Mouse (Mus musculus) retina, embryonic 14.5 days (tissue): Measurements from ENCODE around the gene Necap1.

ENCODE experiments used
- DNase-seq: peaks from one replicate; pipeline ENCODE4 v3.0.0-alpha.2; 2015; ENCODE audit warnings: low spot score

Necap1 gene

GRCm38 (mm10) chr6:122873871-122874719 is at the start of gene Necap1:
Necap1 (plus strand) TSS chr6:122874474.
- peak; percentile 98 for DNase-seq

- no peak for DNase-seq
These were observed 49.1 kb upstream of the Necap1 start for GRCm38 (mm10) chr6:122825166-122825565.

DNA sequence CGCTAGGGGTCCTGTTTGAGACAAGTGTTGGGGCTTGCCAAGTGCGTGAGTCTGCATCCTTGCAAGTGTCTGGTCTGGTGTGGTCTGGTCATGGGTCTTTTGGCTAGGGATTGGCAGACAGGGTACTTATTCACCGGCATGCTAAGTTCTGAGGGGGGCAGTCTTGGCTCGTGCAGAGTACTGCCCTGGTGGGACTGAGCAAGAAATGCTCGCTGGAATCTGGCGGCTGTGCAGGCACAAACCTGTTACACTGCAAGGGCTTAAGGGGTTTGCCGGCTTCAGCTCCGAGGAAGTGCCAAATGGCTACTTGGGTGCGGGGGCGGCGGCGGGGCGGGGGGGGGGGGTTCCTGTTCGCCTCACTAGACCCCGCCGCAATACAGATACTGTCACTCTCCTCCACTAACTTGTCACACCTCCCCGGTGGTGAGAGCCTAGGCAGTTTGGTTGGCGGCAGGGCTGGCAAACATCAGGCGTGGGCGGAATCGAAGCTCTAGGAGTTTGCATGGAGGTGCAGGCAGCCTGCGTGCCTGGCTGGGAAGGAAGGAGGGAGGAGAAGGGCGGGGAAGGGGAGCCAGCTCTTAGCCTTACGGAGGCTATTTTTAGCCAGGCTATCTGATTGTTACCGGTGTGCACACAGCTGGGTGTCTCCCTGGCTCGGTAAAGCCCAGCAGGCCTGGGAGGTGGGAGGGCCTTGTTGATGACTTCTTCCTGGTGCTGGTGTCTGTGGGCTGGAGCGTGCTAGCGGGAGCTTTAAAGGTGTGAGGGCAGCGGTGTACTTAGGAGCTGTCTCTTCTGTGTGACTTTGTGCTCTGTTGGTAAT is 48.1 kb upstream of the Necap1 start:
- peak; percentile 53 for DNase-seq

- peak; percentile 58 for DNase-seq
These were observed 46.2 kb upstream of the Necap1 start for GRCm38 (mm10) chr6:122828086-122828485.

DNA sequence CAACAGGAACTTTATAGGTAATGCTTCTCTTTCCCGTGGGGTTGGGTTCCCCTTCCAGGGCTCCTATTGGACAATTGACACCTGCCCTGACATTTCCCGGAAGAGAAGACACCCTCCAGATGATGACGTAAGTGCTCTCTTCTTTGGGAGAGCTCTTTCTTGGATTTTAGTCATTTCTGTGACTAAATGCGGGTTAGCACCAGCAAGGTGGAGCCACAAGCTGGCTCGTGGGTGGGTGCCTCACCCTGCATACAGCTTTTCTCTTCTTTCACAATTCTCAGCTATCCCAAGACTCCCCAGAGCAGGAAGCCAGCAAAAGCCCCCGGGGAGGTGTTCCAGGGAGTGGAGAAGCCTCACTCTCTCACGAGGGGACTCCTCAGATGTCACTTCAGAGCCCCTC is 41.4 kb upstream of the Necap1 start:
- DNase-seq = no peak

DNA sequence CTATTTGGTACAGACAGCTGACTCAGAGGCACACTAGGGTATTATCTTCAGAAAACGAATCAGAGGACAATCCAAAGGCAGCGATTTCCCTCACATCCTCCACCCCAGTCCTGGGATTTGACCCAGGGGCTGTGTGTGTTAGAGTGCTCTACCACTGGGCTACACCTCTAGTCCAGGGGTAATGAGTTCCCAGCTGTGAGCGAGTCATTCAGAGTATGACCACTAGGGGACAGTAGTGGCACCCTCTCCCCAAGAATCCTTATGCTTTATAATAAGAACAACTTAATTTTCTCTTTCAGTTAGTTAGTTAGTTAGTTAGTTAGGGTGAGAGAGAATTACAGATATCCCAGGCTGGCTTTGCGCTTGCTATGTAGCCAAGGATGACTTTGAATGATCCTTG is 39.9 kb upstream of the Necap1 start:
- DNase-seq = peak; percentile 56

- no peak for DNase-seq
These were observed 37.3 kb upstream of the Necap1 start for GRCm38 (mm10) chr6:122836974-122837373.

DNA sequence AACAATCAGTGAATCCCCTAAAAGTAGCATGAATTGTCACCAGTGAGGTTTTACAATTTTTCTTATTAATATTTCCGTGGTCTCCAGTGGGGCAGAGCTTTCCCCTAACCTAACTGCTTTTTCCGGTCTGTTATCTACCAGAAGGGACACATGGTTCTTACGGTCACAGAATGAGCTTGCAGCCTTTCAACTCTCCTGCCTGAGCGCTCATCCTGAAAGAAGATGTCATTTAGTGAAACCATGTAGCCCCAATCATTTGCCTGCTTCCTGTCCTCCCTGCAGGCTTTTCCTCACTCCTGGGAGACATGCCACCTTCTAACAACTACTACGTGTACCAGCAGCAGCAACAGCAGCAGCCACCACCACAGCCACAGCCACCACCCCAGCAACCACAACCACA is 36.7 kb upstream of the Necap1 start:
- no peak for DNase-seq

DNA sequence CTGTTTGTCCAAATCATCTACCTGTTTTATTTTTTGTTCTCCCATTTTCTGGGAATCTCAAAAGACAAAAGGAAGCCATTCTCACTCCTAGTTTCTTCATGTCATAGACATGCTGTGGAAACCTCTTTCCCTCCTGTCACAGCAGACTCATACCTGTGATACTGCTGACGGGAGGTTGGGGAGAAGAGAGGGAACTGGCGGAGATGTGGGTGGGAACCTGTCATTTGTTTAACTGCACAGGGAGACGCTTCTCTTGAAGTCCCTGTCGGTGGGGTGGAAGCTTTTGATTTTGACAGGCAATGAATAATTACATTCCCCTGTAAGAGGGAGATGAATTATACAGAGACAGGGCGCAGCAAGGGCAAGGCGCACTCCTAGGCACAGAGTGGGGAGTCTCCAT is 30.5 kb upstream of the Necap1 start:
- DNase-seq = no peak

DNA sequence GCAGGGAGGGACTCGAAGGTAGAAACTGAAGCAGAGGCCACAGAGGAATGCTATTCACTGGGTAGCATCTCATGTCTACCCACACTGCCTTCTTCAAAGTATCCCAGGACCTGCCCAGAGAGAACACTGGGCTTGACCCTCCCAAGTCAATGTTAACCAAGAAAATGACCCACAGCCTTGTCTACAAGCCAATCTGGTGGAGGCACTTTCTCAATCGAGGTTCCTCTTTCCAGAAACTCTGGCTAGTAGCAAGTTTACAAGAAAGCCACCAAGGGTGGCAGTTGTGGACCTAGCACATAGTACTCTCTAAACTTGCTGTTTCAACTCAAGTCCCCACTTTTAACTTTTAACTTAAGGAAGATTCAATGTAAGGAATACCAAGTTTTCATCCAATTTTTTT is 21.6 kb upstream of the Necap1 start:
- no peak for DNase-seq

- DNase-seq = no peak
These were observed 19.7 kb upstream of the Necap1 start for GRCm38 (mm10) chr6:122854552-122854951.

DNA sequence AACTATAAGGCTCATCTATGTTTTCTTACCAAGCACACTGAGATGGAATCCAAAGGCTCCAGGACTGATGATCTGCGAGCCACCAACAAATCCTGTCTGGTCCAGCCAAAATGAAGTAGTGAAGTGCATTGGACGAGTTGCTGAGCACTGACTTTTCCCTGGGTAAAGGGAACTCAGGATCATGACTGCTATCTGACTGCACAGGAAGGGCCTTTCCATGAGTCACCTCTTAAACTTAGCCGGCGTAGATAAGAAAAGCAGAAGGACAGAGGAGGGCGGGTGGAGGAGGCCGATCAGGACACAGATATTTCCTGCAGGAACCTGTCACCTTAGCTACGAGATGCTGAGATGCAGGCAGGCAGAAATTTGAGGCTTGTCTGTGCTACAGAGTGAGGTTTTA is 18.3 kb upstream of the Necap1 start, which contains the start of gene C3ar1:
C3ar1 (minus strand) TSS at position 207 of the 400 bp plus-strand sequence.
- no peak for DNase-seq

GRCm38 (mm10) chr6:122862434-122862833 is 11.8 kb upstream of the Necap1 start:
- DNase-seq = no peak

DNA sequence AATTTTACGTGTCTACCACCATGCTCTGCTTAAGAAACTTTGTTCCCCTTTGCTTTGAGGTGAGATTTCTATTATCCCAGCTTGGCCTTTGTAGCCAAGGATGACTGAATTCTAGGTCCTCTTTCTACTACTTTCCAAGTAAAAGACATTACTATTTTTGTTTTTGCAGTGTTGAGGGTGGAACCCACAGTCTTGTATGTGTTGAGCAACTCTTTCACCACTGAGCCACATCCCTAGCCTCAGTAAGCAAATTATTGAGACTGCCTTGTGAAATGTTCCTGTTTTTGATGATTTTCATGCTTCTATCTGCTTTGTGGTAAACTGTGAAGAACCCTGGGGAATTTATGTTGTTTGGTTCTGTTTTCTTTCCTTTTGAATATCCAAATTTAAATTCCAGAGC is 11.4 kb upstream of the Necap1 start:
- no peak for DNase-seq

GRCm38 (mm10) chr6:122867914-122868313 is 6.4 kb upstream of the Necap1 start:
- DNase-seq = peak; percentile 18

DNA sequence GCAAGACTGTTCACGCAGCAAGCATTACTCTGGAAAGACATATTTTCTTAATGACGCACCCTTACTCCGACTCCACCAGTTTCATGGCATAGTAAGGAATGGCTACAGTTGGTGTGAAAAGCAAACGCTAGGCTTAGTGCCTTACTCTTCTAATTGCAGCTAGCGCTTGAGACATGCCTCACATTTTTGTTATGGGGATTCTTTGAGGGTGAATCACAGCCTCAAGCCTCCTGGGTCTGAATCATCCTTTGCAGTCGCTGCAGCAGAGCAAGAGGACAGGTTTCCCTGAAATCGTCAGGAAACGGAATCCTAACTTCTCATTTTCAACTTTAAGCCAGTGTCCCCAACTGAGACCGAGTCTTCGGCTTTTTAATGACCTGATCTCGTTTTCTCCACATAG is 4.4 kb upstream of the Necap1 start:
- no peak for DNase-seq

DNA sequence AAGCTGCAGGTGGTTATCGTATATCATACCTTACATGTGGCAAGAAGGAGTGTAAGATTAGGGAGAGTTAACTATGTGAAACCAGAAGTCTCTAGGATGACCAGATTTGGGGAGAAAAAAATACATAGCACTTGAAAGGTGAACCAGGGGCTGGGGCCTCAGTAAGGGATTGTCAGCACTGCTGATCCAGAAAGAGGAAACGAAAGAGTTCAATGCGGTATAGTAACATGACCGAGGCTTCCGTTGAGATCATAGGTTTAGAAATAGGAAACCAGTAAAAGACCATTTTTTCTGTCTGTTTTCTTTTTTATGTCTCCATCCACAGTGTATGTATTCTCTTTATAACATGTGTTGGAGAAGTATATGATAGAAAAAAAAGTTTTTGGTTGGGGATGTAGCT is 1.5 kb upstream of the Necap1 start:
- DNase-seq = no peak

DNA sequence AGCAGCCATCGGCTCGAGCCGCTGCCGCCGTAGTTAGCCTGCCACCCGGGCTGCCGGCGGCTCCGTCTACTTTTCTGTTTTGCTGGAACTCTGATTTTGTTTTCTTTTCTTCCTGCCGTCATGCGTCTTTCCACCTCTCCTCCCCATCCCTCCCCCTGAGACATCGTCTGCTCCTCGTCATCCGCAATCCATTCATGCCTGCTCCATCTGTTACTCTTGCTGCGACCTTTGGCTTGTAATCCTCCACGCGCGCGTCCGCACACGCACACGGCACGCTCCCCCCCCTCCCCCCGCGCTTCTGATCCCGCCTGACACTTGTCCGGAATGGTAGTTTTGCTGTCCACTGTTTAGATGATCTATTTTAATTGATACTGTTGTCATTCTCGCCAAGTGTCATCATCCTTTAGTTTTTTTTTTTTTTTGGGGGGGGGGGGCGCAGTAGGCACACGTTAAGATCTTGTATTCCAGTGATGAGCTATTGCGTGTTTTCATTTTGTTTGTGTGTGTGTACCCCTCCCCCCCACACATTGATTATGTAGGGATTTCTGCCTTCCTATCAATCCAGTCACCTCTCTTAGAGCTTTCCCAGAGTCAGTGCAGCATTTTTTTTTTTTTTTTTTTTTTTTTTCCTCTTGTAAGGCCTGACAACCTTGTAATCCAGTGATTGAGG is 581 bp downstream of the Necap1 start:
- peak; percentile 52 for DNase-seq

- DNase-seq = no peak
These were observed 5.0 kb downstream of the Necap1 start for GRCm38 (mm10) chr6:122879141-122879735.

DNA sequence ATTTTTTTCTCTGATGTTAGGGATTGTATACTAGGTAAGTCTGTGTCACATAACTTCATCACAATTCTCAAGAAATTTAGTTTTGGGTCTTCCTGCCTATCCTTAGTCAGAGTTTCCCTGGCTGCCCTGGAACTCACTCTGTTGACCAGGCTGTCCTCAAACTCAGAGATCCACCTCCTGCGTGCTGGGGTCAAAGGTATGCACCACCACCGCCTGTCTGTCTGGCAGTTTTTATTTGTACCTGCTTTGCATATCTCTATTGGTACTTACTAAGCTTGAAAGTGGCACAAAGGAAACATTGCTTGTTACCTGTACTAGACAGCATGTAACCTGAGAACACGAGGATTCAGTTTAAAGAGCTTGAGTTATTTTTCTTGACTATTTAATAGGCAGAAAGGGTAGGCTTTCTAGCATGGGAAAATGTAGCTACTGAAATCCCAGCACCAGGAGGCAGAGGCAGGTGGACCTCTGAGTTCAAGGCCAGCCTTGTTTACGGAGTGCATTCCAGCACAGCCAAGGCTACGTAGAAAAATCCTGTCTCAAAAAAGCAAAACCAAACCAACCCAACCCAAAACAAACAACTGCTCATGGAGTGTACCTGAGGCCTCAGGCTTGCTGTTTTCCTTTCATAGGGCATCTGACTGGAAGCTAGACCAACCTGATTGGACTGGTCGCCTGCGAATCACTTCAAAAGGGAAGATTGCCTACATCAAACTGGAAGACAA is 5.7 kb downstream of the Necap1 start:
- no peak for DNase-seq

- no peak for DNase-seq
These were observed 7.0 kb downstream of the Necap1 start for GRCm38 (mm10) chr6:122881287-122881686.
